Mouse (Mus musculus): ENCODE measurements at regions not wholly inside any gene's neighbourhood (a gene's known extent, or its start where the extent isn't known, plus 50 kb on each side); places are given as distances from the start of the nearest gene placed in this dataset.

GRCm38 (mm10) chr1:51537765-51538360 is 59.6 kb upstream of the Nabp1 start:
- H3K27ac ChIP-seq (ENCODE audit: low read depth, low read length) = no peak overlapping the region
- ATAC-seq = no peak
- H3K9me3 ChIP-seq (ENCODE audit: control insufficient read depth) = no peaks in the 10 kb centered on the region
- no peak for TF ChIP-seq CTCF (IDR thresholded peaks at IDR 0.05; ENCODE audit: low read depth)
- H3K36me3 ChIP-seq (ENCODE audit: control insufficient read depth, insufficient read depth) = no peaks in the 10 kb centered on the region
- H3K9ac ChIP-seq (ENCODE audit: low read depth, low read length) = no peak overlapping the region
- H3K4me2 ChIP-seq (replicated peaks; ENCODE audit: low read depth) = no peak overlapping the region
- H3K27me3 ChIP-seq (replicated peaks; ENCODE audit: control insufficient read depth, insufficient read depth, low read length) = no peaks in the 10 kb centered on the region
- no peaks in the 10 kb centered on the region for H3K4me1 ChIP-seq (replicated peaks; ENCODE audit: control insufficient read depth, insufficient read depth, low read length)
- no peak overlapping the region for H3K4me3 ChIP-seq (ENCODE audit: low read depth, low read length)
- 88% methylated on average over 7 of the region's 7 CpGs for WGBS

GRCm38 (mm10) chr1:51536076-51536475 is 57.9 kb upstream of the Nabp1 start:
- H3K27ac ChIP-seq (ENCODE audit: low read depth, low read length) = no peak overlapping the region
- H3K4me2 ChIP-seq (replicated peaks; ENCODE audit: low read depth) = no peak overlapping the region
- no peak overlapping the region for H3K4me3 ChIP-seq (ENCODE audit: low read depth, low read length)
- TF ChIP-seq CTCF (IDR thresholded peaks at IDR 0.05; ENCODE audit: low read depth) = no peak
- H3K4me1 ChIP-seq (replicated peaks; ENCODE audit: control insufficient read depth, insufficient read depth, low read length) = no peaks in the 10 kb centered on the region
- no peak overlapping the region for H3K9ac ChIP-seq (ENCODE audit: low read depth, low read length)
- H3K9me3 ChIP-seq (ENCODE audit: control insufficient read depth) = no peaks in the 10 kb centered on the region
- no peaks in the 10 kb centered on the region for H3K36me3 ChIP-seq (ENCODE audit: control insufficient read depth, insufficient read depth)
- H3K27me3 ChIP-seq (replicated peaks; ENCODE audit: control insufficient read depth, insufficient read depth, low read length) = no peaks in the 10 kb centered on the region
- WGBS = 92% methylated on average over 1 of the region's 1 CpGs
- ATAC-seq = no peak

- no peaks in the 10 kb centered on the region for H3K9me3 ChIP-seq (ENCODE audit: control insufficient read depth)
- H3K27me3 ChIP-seq (replicated peaks; ENCODE audit: control insufficient read depth, insufficient read depth, low read length) = no peaks in the 10 kb centered on the region
- no peak for ATAC-seq
- H3K4me2 ChIP-seq (replicated peaks; ENCODE audit: low read depth) = no peak overlapping the region
- H3K4me1 ChIP-seq (replicated peaks; ENCODE audit: control insufficient read depth, insufficient read depth, low read length) = no peaks in the 10 kb centered on the region
- no peak overlapping the region for H3K27ac ChIP-seq (ENCODE audit: low read depth, low read length)
- no peak for TF ChIP-seq CTCF (IDR thresholded peaks at IDR 0.05; ENCODE audit: low read depth)
- no peaks in the 10 kb centered on the region for H3K36me3 ChIP-seq (ENCODE audit: control insufficient read depth, insufficient read depth)
- H3K4me3 ChIP-seq (ENCODE audit: low read depth, low read length) = no peak overlapping the region
- H3K9ac ChIP-seq (ENCODE audit: low read depth, low read length) = no peak overlapping the region
- 86% methylated on average over 2 of the region's 2 CpGs for WGBS
Observed at GRCm38 (mm10) chr1:51535414-51535813, 57.2 kb upstream of the Nabp1 start.

- ATAC-seq = no peak
- no peak overlapping the region for H3K4me2 ChIP-seq (replicated peaks; ENCODE audit: low read depth)
- no peaks in the 10 kb centered on the region for H3K9me3 ChIP-seq (ENCODE audit: control insufficient read depth)
- no peak for TF ChIP-seq CTCF (IDR thresholded peaks at IDR 0.05; ENCODE audit: low read depth)
- no peaks in the 10 kb centered on the region for H3K36me3 ChIP-seq (ENCODE audit: control insufficient read depth, insufficient read depth)
- WGBS = 57% methylated on average over 1 of the region's 1 CpGs
- H3K4me1 ChIP-seq (replicated peaks; ENCODE audit: control insufficient read depth, insufficient read depth, low read length) = 0 out of 2 replicates have a peak, but pooled peaks cover 4% of the 10 kb centered on the region
- no peak overlapping the region for H3K9ac ChIP-seq (ENCODE audit: low read depth, low read length)
- no peak overlapping the region for H3K27ac ChIP-seq (ENCODE audit: low read depth, low read length)
- no peak overlapping the region for H3K4me3 ChIP-seq (ENCODE audit: low read depth, low read length)
- no peaks in the 10 kb centered on the region for H3K27me3 ChIP-seq (replicated peaks; ENCODE audit: control insufficient read depth, insufficient read depth, low read length)
Observed at GRCm38 (mm10) chr1:51531360-51531759, 53.1 kb upstream of the Nabp1 start.

GRCm38 (mm10) chr1:51530191-51530926 is 52.1 kb upstream of the Nabp1 start:
- Histone ChIP-seq H3K27me3 (replicated peaks; ENCODE audit: control insufficient read depth, insufficient read depth, low read length) (no peaks in the 10 kb centered on the region), H3K9ac (ENCODE audit: low read depth, low read length) (no peak overlapping the region), H3K4me2 (replicated peaks; ENCODE audit: low read depth) (no peak overlapping the region), H3K4me3 (ENCODE audit: low read depth, low read length) (no peak overlapping the region), H3K9me3 (ENCODE audit: control insufficient read depth) (no peaks in the 10 kb centered on the region), H3K27ac (ENCODE audit: low read depth, low read length) (no peak overlapping the region; the same call in 1 of the 2 replicates), H3K36me3 (ENCODE audit: control insufficient read depth, insufficient read depth) (no peaks in the 10 kb centered on the region), H3K4me1 (replicated peaks; ENCODE audit: control insufficient read depth, insufficient read depth, low read length) (0 out of 2 replicates have a peak, but pooled peaks cover 4% of the 10 kb centered on the region)
- no peak for TF ChIP-seq CTCF (IDR thresholded peaks at IDR 0.05; ENCODE audit: low read depth)
- 62% methylated on average over 9 of the region's 9 CpGs for WGBS
- peak; percentile 45; the same call in 1 of the 2 replicates for ATAC-seq

- WGBS = 70% methylated on average over 5 of the region's 5 CpGs
- Histone ChIP-seq H3K9ac (ENCODE audit: low read depth, low read length) (no peak overlapping the region), H3K27me3 (replicated peaks; ENCODE audit: control insufficient read depth, insufficient read depth, low read length) (no peaks in the 10 kb centered on the region), H3K27ac (ENCODE audit: low read depth, low read length) (no peak overlapping the region), H3K36me3 (ENCODE audit: control insufficient read depth, insufficient read depth) (no peaks in the 10 kb centered on the region), H3K4me3 (ENCODE audit: low read depth, low read length) (no peak overlapping the region), H3K9me3 (ENCODE audit: control insufficient read depth) (no peaks in the 10 kb centered on the region), H3K4me1 (replicated peaks; ENCODE audit: control insufficient read depth, insufficient read depth, low read length) (0 out of 2 replicates have a peak, but pooled peaks cover 4% of the 10 kb centered on the region), H3K4me2 (replicated peaks; ENCODE audit: low read depth) (no peak overlapping the region)
- no peak for ATAC-seq
- TF ChIP-seq CTCF (IDR thresholded peaks at IDR 0.05; ENCODE audit: low read depth) = no peak
Observed at GRCm38 (mm10) chr1:51529653-51530052, 51.4 kb upstream of the Nabp1 start.

Data from intestine, postnatal 0 days (tissue).